Mouse (Mus musculus) ES-Bruce4 (cell line): ENCODE data around the gene Camta1.

Source experiments
- CTCF ChIP-seq: IDR thresholded peaks from one replicate; pipeline ENCODE4 v1.8.1; 2011; ENCODE audit warnings: low read depth, low read length
- EP300 ChIP-seq: IDR thresholded peaks from 2 replicates; pipeline ENCODE4 v1.6.1; 2011; ENCODE audit warnings: low read depth, low read length; ENCODE audit not compliant: insufficient read depth

GRCm38 (mm10) chr4:151759095-151759494 is 102.6 kb downstream of the Camta1 start:
- TF ChIP-seq EP300 (no peak), CTCF (no peak)
